Mouse (Mus musculus): ENCODE measurements around the gene Nr5a2.

- TF ChIP-seq POLR2A (IDR thresholded peaks at IDR 0.05; ENCODE audit: insufficient read depth, low read depth, low read length) (no peak), CTCF (IDR thresholded peaks at IDR 0.05) (no peak), EP300 (IDR thresholded peaks at IDR 0.05; ENCODE audit: insufficient read depth, low read depth, low read length) (no peak)
Observed at GRCm38 (mm10) chr1:136991762-136992352, 31.6 kb upstream of the Nr5a2 start.
